Mouse (Mus musculus) myocyte (in vitro differentiated cells): ENCODE data around the gene 3110082I17Rik. TPM values are rescaled to one million over a fixed set of nuclear protein-coding genes. Genes with fewer than 3 reads are reported as not detected.

Experiments used
- H3K27me3 ChIP-seq: one replicate; pipeline ENCODE4 v1.6.1; 2011; ENCODE audit not compliant: control insufficient read depth, insufficient read depth, insufficient read length
- H3K36me3 ChIP-seq: one replicate; pipeline ENCODE4 v1.6.1; 2011; ENCODE audit not compliant: control insufficient read depth, insufficient read depth
- H3K4me2 ChIP-seq: one replicate; pipeline ENCODE4 v1.6.1; 2011; ENCODE audit warnings: low read depth, control low read depth
- H3K4me3 ChIP-seq: one replicate; pipeline ENCODE4 v1.5.1; 2011; ENCODE audit warnings: mild to moderate bottlenecking, control low read depth, moderate library complexity
- H3K79me2 ChIP-seq: one replicate; pipeline ENCODE4 v1.6.1; 2011; ENCODE audit not compliant: control insufficient read depth, insufficient read depth
- H3ac ChIP-seq: one replicate; pipeline ENCODE4 v1.6.1; 2011; ENCODE audit not compliant: control insufficient read depth, insufficient read length
- CEBPB ChIP-seq: IDR thresholded peaks from 2 replicates; pipeline ENCODE4 v1.6.1; 2011; ENCODE audit warnings: mild to moderate bottlenecking, moderate library complexity; ENCODE audit not compliant: poor library complexity, insufficient read depth, severe bottlenecking
- E2F4 ChIP-seq: IDR thresholded peaks from one replicate; pipeline ENCODE4 v1.6.1; 2011; ENCODE audit warnings: mild to moderate bottlenecking, control low read depth, moderate library complexity; ENCODE audit not compliant: insufficient read depth
- MAX ChIP-seq: IDR thresholded peaks from one replicate; pipeline ENCODE4 v1.6.1; 2011; ENCODE audit warnings: low read depth, mild to moderate bottlenecking, control low read depth
- MYOD1 ChIP-seq, 3 experiments: IDR thresholded peaks; one replicate each; pipeline ENCODE4 v1.6.1; 2011; ENCODE audit warnings: control low read depth in 2 of 3, low read depth in 2 of 3, mild to moderate bottlenecking in 2 of 3, moderate library complexity in 1 of 3; ENCODE audit not compliant: insufficient read length in 2 of 3, control insufficient read depth in 1 of 3
- MYOG ChIP-seq, 3 experiments: IDR thresholded peaks; one replicate each; pipeline ENCODE4 v1.6.1; 2011; ENCODE audit warnings: control low read depth in 2 of 3, low read depth in 2 of 3, mild to moderate bottlenecking in 2 of 3; ENCODE audit not compliant: insufficient read length in 2 of 3, control insufficient read depth in 1 of 3, insufficient read depth in 1 of 3
- POLR2A ChIP-seq: IDR thresholded peaks from one replicate; pipeline ENCODE4 v1.6.1; 2011; ENCODE audit warnings: low read depth, mild to moderate bottlenecking, control low read depth, moderate library complexity; ENCODE audit not compliant: insufficient read length
- POLR2AphosphoS2 ChIP-seq: IDR thresholded peaks from one replicate; pipeline ENCODE4 v1.6.1; 2011; ENCODE audit warnings: low read depth, control low read depth; ENCODE audit not compliant: insufficient read length
- REST ChIP-seq: IDR thresholded peaks from one replicate; pipeline ENCODE4 v1.6.1; 2011; ENCODE audit warnings: mild to moderate bottlenecking, control low read depth, moderate library complexity; ENCODE audit not compliant: insufficient read depth, insufficient read length
- SRF ChIP-seq: IDR thresholded peaks from one replicate; pipeline ENCODE4 v1.6.1; 2011; ENCODE audit warnings: low read depth; ENCODE audit not compliant: control insufficient read depth, insufficient read length
- TCF12 ChIP-seq: IDR thresholded peaks from one replicate; pipeline ENCODE4 v1.6.1; 2011; ENCODE audit warnings: mild to moderate bottlenecking, control low read depth; ENCODE audit not compliant: poor library complexity, insufficient read depth, severe bottlenecking
- TCF3 ChIP-seq: IDR thresholded peaks from one replicate; pipeline ENCODE4 v1.6.1; 2011; ENCODE audit warnings: low read depth, control low read depth; ENCODE audit not compliant: insufficient read length
- USF1 ChIP-seq: IDR thresholded peaks from one replicate; pipeline ENCODE4 v1.6.1; 2011; ENCODE audit warnings: low read depth, mild to moderate bottlenecking, control low read depth, moderate library complexity
- polyA plus RNA-seq: library from polyadenylated mRNA; unstranded; fragments of >200 nt; fragmentation: generic; extraction: Trizol; gene quantifications from one replicate; pipeline ENCODE4 v1.2.1, GENCODE M21; 2012; ENCODE audit warnings: missing spikeins

3110082I17Rik gene
- polyA plus RNA-seq, 1 experiment: 16.4 TPM

GRCm38 (mm10) chr5:139378271-139378556 lies 82.1 kb downstream of the 3110082I17Rik start:
- Histone ChIP-seq H3K79me2 (no peaks in the 10 kb centered on the region), H3K4me2 (peak overlapping the region; percentile 91), H3ac (no peak overlapping the region), H3K36me3 (no peaks in the 10 kb centered on the region), H3K27me3 (no peaks in the 10 kb centered on the region), H3K4me3 (peak overlapping the region; percentile 34)
- TF ChIP-seq POLR2A: no peak
- no peak for TF ChIP-seq MAX
- TF ChIP-seq MYOD1 (IDR thresholded peaks at IDR 0.05; ENCODE audit: control insufficient read depth in 1 of 3, insufficient read length in 2 of 3, low read depth in 2 of 3): peak in 2 of 3 experiments; percentile 35 to 80
- TF ChIP-seq POLR2AphosphoS2: no peak
- TF ChIP-seq TCF3: no peak
- TF ChIP-seq TCF12: no peak
- TF ChIP-seq CEBPB: no peak
- peak in 2 of 3 experiments; percentile 17 to 80 for TF ChIP-seq MYOG (IDR thresholded peaks at IDR 0.05; ENCODE audit: control insufficient read depth in 1 of 3, insufficient read depth in 1 of 3, insufficient read length in 2 of 3, low read depth in 2 of 3)
- TF ChIP-seq USF1: no peak
- TF ChIP-seq REST: no peak
- no peak for TF ChIP-seq E2F4
- TF ChIP-seq SRF: no peak

- Histone ChIP-seq H3K4me3 (peak within 1 kb of the TSS; percentile 34), H3K79me2 (no peaks in the 10 kb centered on the region), H3K4me2 (peak within 1 kb of the TSS; percentile 91), H3K27me3 (no peaks in the 10 kb centered on the region), H3K36me3 (no peaks in the 10 kb centered on the region), H3ac (no peak within 1 kb of the TSS)
- TF ChIP-seq TCF12 (no peak), SRF (no peak), REST (no peak), CEBPB (no peak), POLR2AphosphoS2 (no peak), TCF3 (no peak), E2F4 (no peak), MYOG (IDR thresholded peaks at IDR 0.05; ENCODE audit: control insufficient read depth in 1 of 3, insufficient read depth in 1 of 3, insufficient read length in 2 of 3, low read depth in 2 of 3) (peak in 1 of 3 experiments; percentile 71), MYOD1 (IDR thresholded peaks at IDR 0.05; ENCODE audit: control insufficient read depth in 1 of 3, insufficient read length in 2 of 3, low read depth in 2 of 3) (peak in 2 of 3 experiments; percentile 1 to 68), POLR2A (peak; percentile 13), USF1 (no peak), MAX (no peak)
These were observed 82.7 kb downstream of the 3110082I17Rik start, which contains the start of gene Gpr146 for GRCm38 (mm10) chr5:139377468-139378270. TSS of gene Gpr146 (plus strand) at chr5:139377697.

GRCm38 (mm10) chr5:139374841-139375240 lies 85.5 kb downstream of the 3110082I17Rik start:
- Histone ChIP-seq H3K4me3 (no peak overlapping the region), H3K4me2 (no peak overlapping the region), H3ac (no peak overlapping the region), H3K79me2 (no peaks in the 10 kb centered on the region), H3K36me3 (no peaks in the 10 kb centered on the region), H3K27me3 (no peaks in the 10 kb centered on the region)
- TF ChIP-seq TCF3 (no peak), MYOD1 (IDR thresholded peaks at IDR 0.05; ENCODE audit: control insufficient read depth in 1 of 3, insufficient read length in 2 of 3, low read depth in 2 of 3) (no peak), CEBPB (no peak), MAX (no peak), POLR2A (no peak), REST (no peak)

- H3ac ChIP-seq: no peak overlapping the region
- no peaks in the 10 kb centered on the region for H3K36me3 ChIP-seq
- H3K4me3 ChIP-seq: no peak overlapping the region
- no peaks in the 10 kb centered on the region for H3K27me3 ChIP-seq
- no peak for TF ChIP-seq POLR2AphosphoS2
- no peak for TF ChIP-seq CEBPB
- no peak for TF ChIP-seq REST
- TF ChIP-seq USF1: no peak
- no peak for TF ChIP-seq MYOG (IDR thresholded peaks at IDR 0.05; ENCODE audit: control insufficient read depth in 1 of 3, insufficient read depth in 1 of 3, insufficient read length in 2 of 3, low read depth in 2 of 3)
- no peak for TF ChIP-seq TCF12
- TF ChIP-seq MAX: no peak
- no peak for TF ChIP-seq MYOD1 (IDR thresholded peaks at IDR 0.05; ENCODE audit: control insufficient read depth in 1 of 3, insufficient read length in 2 of 3, low read depth in 2 of 3)
- TF ChIP-seq POLR2A: no peak
- no peak for TF ChIP-seq TCF3
- no peak for TF ChIP-seq E2F4
- no peak for TF ChIP-seq SRF
- no peaks in the 10 kb centered on the region for H3K79me2 ChIP-seq
- no peak overlapping the region for H3K4me2 ChIP-seq
These were observed 86.4 kb downstream of the 3110082I17Rik start for GRCm38 (mm10) chr5:139373889-139374444.
